Mouse (Mus musculus): Measurements from ENCODE around the gene Fap. TPM values are rescaled to one million over a fixed set of nuclear protein-coding genes. Genes with fewer than 3 reads are reported as not detected.

Fap gene
- polyA plus RNA-seq, 1 experiment from 2014 or later, result 0.34 TPM

- WGBS (ENCODE audit: insufficient replicate concordance), result 71% methylated on average over 6 of the region's 6 CpGs
- Histone ChIP-seq H3K4me1 (ENCODE audit: control insufficient read depth, low read depth, low read length) (no peaks in the 10 kb centered on the region), H3K27ac (ENCODE audit: low read length) (no peak overlapping the region), H3K27me3 (ENCODE audit: control insufficient read depth, insufficient read depth, low read depth, low read length) (no peaks in the 10 kb centered on the region), H3K4me3 (ENCODE audit: low read depth, low read length) (no peak overlapping the region), H3K36me3 (ENCODE audit: control insufficient read depth, insufficient read depth) (no peaks in the 10 kb centered on the region), H3K9ac (ENCODE audit: low read depth, low read length) (no peak overlapping the region), H3K9me3 (replicated peaks; ENCODE audit: control insufficient read depth, low read length) (no peaks in the 10 kb centered on the region), H3K4me2 (ENCODE audit: low read depth, low read length) (no peak overlapping the region)
- ATAC-seq (ENCODE audit: low read depth), result no peak
Observed at GRCm38 (mm10) chr2:62489832-62490231, 84.0 kb downstream of the Fap start.

- no peaks in the 10 kb centered on the region for H3K4me1 ChIP-seq (ENCODE audit: control insufficient read depth, low read depth, low read length)
- H3K36me3 ChIP-seq (ENCODE audit: control insufficient read depth, insufficient read depth), result no peaks in the 10 kb centered on the region
- WGBS (ENCODE audit: insufficient replicate concordance), result 73% methylated on average over 3 of the region's 3 CpGs
- H3K9me3 ChIP-seq (replicated peaks; ENCODE audit: control insufficient read depth, low read length), result no peaks in the 10 kb centered on the region
- no peak overlapping the region for H3K4me3 ChIP-seq (ENCODE audit: low read depth, low read length)
- ATAC-seq (ENCODE audit: low read depth), result no peak
- no peak overlapping the region for H3K9ac ChIP-seq (ENCODE audit: low read depth, low read length)
- H3K27me3 ChIP-seq (ENCODE audit: control insufficient read depth, insufficient read depth, low read depth, low read length), result no peaks in the 10 kb centered on the region
- H3K4me2 ChIP-seq (ENCODE audit: low read depth, low read length), result no peak overlapping the region
- no peak overlapping the region for H3K27ac ChIP-seq (ENCODE audit: low read length)
Observed at GRCm38 (mm10) chr2:62484906-62485305, 89.0 kb downstream of the Fap start.

GRCm38 (mm10) chr2:62483550-62483949 is 90.3 kb downstream of the Fap start, which contains the start of gene Gcg:
Gene Gcg (minus strand): TSS chr2:62483650.
- H3K9ac ChIP-seq (ENCODE audit: low read depth, low read length), result no peak within 1 kb of the TSS
- no peak within 1 kb of the TSS for H3K4me3 ChIP-seq (ENCODE audit: low read depth, low read length)
- H3K36me3 ChIP-seq (ENCODE audit: control insufficient read depth, insufficient read depth), result no peaks in the 10 kb centered on the region
- 74% methylated on average over 9 of the region's 9 CpGs for WGBS (ENCODE audit: insufficient replicate concordance)
- H3K4me1 ChIP-seq (ENCODE audit: control insufficient read depth, low read depth, low read length), result no peaks in the 10 kb centered on the region
- ATAC-seq (ENCODE audit: low read depth), result no peak
- no peaks in the 10 kb centered on the region for H3K27me3 ChIP-seq (ENCODE audit: control insufficient read depth, insufficient read depth, low read depth, low read length)
- H3K27ac ChIP-seq (ENCODE audit: low read length), result no peak within 1 kb of the TSS
- no peak within 1 kb of the TSS for H3K4me2 ChIP-seq (ENCODE audit: low read depth, low read length)
- H3K9me3 ChIP-seq (replicated peaks; ENCODE audit: control insufficient read depth, low read length), result no peaks in the 10 kb centered on the region

- Histone ChIP-seq H3K9me3 (replicated peaks; ENCODE audit: control insufficient read depth, low read length) (no peaks in the 10 kb centered on the region), H3K36me3 (ENCODE audit: control insufficient read depth, insufficient read depth) (no peaks in the 10 kb centered on the region), H3K4me2 (ENCODE audit: low read depth, low read length) (no peak overlapping the region), H3K27ac (ENCODE audit: low read length) (no peak overlapping the region), H3K4me3 (ENCODE audit: low read depth, low read length) (no peak overlapping the region), H3K4me1 (ENCODE audit: control insufficient read depth, low read depth, low read length) (no peaks in the 10 kb centered on the region), H3K27me3 (ENCODE audit: control insufficient read depth, insufficient read depth, low read depth, low read length) (no peaks in the 10 kb centered on the region), H3K9ac (ENCODE audit: low read depth, low read length) (no peak overlapping the region)
- ATAC-seq (ENCODE audit: low read depth), result no peak
- WGBS (ENCODE audit: insufficient replicate concordance), result 59% methylated on average over 9 of the region's 9 CpGs
Observed at GRCm38 (mm10) chr2:62480285-62481198, 93.3 kb downstream of the Fap start.

GRCm38 (mm10) chr2:62469551-62469950 is 104.3 kb downstream of the Fap start:
- H3K4me3 ChIP-seq (ENCODE audit: low read depth, low read length), result no peak overlapping the region
- no peaks in the 10 kb centered on the region for H3K27me3 ChIP-seq (ENCODE audit: control insufficient read depth, insufficient read depth, low read depth, low read length)
- no peak overlapping the region for H3K9ac ChIP-seq (ENCODE audit: low read depth, low read length)
- H3K4me1 ChIP-seq (ENCODE audit: control insufficient read depth, low read depth, low read length), result no peaks in the 10 kb centered on the region
- no peaks in the 10 kb centered on the region for H3K9me3 ChIP-seq (replicated peaks; ENCODE audit: control insufficient read depth, low read length)
- 63% methylated on average over 9 of the region's 9 CpGs for WGBS (ENCODE audit: insufficient replicate concordance)
- no peaks in the 10 kb centered on the region for H3K36me3 ChIP-seq (ENCODE audit: control insufficient read depth, insufficient read depth)
- no peak overlapping the region for H3K27ac ChIP-seq (ENCODE audit: low read length)
- no peak for ATAC-seq (ENCODE audit: low read depth)
- H3K4me2 ChIP-seq (ENCODE audit: low read depth, low read length), result no peak overlapping the region

- Histone ChIP-seq H3K27ac (ENCODE audit: low read length) (no peak overlapping the region), H3K27me3 (ENCODE audit: control insufficient read depth, insufficient read depth, low read depth, low read length) (no peaks in the 10 kb centered on the region), H3K36me3 (ENCODE audit: control insufficient read depth, insufficient read depth) (no peaks in the 10 kb centered on the region), H3K4me3 (ENCODE audit: low read depth, low read length) (no peak overlapping the region), H3K4me1 (ENCODE audit: control insufficient read depth, low read depth, low read length) (no peaks in the 10 kb centered on the region), H3K4me2 (ENCODE audit: low read depth, low read length) (no peak overlapping the region), H3K9me3 (replicated peaks; ENCODE audit: control insufficient read depth, low read length) (no peaks in the 10 kb centered on the region), H3K9ac (ENCODE audit: low read depth, low read length) (no peak overlapping the region)
- 57% methylated on average over 2 of the region's 2 CpGs for WGBS (ENCODE audit: insufficient replicate concordance)
- no peak for ATAC-seq (ENCODE audit: low read depth)
Observed at GRCm38 (mm10) chr2:62463287-62463686, 110.6 kb downstream of the Fap start.

GRCm38 (mm10) chr2:62462174-62462573 is 111.7 kb downstream of the Fap start:
- H3K4me3 ChIP-seq (ENCODE audit: low read depth, low read length), result no peak overlapping the region
- no peak for ATAC-seq (ENCODE audit: low read depth)
- H3K9me3 ChIP-seq (replicated peaks; ENCODE audit: control insufficient read depth, low read length), result no peaks in the 10 kb centered on the region
- no peak overlapping the region for H3K4me2 ChIP-seq (ENCODE audit: low read depth, low read length)
- no peaks in the 10 kb centered on the region for H3K4me1 ChIP-seq (ENCODE audit: control insufficient read depth, low read depth, low read length)
- H3K36me3 ChIP-seq (ENCODE audit: control insufficient read depth, insufficient read depth), result no peaks in the 10 kb centered on the region
- H3K9ac ChIP-seq (ENCODE audit: low read depth, low read length), result no peak overlapping the region
- no peaks in the 10 kb centered on the region for H3K27me3 ChIP-seq (ENCODE audit: control insufficient read depth, insufficient read depth, low read depth, low read length)
- WGBS (ENCODE audit: insufficient replicate concordance), result 57% methylated on average over 2 of the region's 2 CpGs
- no peak overlapping the region for H3K27ac ChIP-seq (ENCODE audit: low read length)

- ATAC-seq (ENCODE audit: low read depth), result no peak
- Histone ChIP-seq H3K4me2 (ENCODE audit: low read depth, low read length) (no peak overlapping the region), H3K27ac (ENCODE audit: low read length) (no peak overlapping the region), H3K27me3 (ENCODE audit: control insufficient read depth, insufficient read depth, low read depth, low read length) (no peaks in the 10 kb centered on the region), H3K4me3 (ENCODE audit: low read depth, low read length) (no peak overlapping the region), H3K9me3 (replicated peaks; ENCODE audit: control insufficient read depth, low read length) (no peaks in the 10 kb centered on the region), H3K36me3 (ENCODE audit: control insufficient read depth, insufficient read depth) (no peaks in the 10 kb centered on the region), H3K4me1 (ENCODE audit: control insufficient read depth, low read depth, low read length) (no peaks in the 10 kb centered on the region), H3K9ac (ENCODE audit: low read depth, low read length) (no peak overlapping the region)
- 50% methylated on average over 12 of the region's 12 CpGs for WGBS (ENCODE audit: insufficient replicate concordance)
Observed at GRCm38 (mm10) chr2:62460815-62461450, 112.9 kb downstream of the Fap start.

- H3K27me3 ChIP-seq (ENCODE audit: control insufficient read depth, insufficient read depth, low read depth, low read length), result no peaks in the 10 kb centered on the region
- no peaks in the 10 kb centered on the region for H3K36me3 ChIP-seq (ENCODE audit: control insufficient read depth, insufficient read depth)
- no peaks in the 10 kb centered on the region for H3K4me1 ChIP-seq (ENCODE audit: control insufficient read depth, low read depth, low read length)
- no peaks in the 10 kb centered on the region for H3K9me3 ChIP-seq (replicated peaks; ENCODE audit: control insufficient read depth, low read length)
- no peak for ATAC-seq (ENCODE audit: low read depth)
- H3K27ac ChIP-seq (ENCODE audit: low read length), result no peak overlapping the region
- H3K4me2 ChIP-seq (ENCODE audit: low read depth, low read length), result no peak overlapping the region
- no peak overlapping the region for H3K4me3 ChIP-seq (ENCODE audit: low read depth, low read length)
- 15% methylated on average over 7 of the region's 7 CpGs for WGBS (ENCODE audit: insufficient replicate concordance)
- H3K9ac ChIP-seq (ENCODE audit: low read depth, low read length), result no peak overlapping the region
Observed at GRCm38 (mm10) chr2:62460231-62460710, 113.6 kb downstream of the Fap start.

All from liver, embryonic 16.5 days (tissue).